12 mouse cellular contexts compared by ENCODE assay signal in the genomic region with DNA sequence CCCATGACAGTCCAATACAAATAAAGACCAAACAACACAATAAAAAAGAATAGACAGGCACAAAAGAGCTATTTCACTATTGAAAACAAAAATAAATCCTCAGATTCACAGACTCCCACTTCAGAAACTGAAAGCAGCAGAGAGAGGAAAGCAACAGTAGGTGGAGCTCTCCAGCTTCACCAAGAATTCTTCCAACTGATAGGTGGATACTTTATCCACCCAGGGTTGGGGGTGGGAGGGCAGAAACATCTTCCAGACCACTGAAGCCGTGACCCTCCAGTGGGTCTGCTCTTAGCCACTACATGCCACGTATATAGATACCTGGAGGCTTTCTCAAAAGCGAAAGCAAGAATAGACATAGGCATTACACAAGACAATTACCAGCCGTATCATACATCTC. TPM values are rescaled to one million over a fixed set of nuclear protein-coding genes. Genes with fewer than 3 reads are reported as not detected.
DNase-seq lines count a peak whose midpoint lies in the region; ATAC-seq lines count a peak whose summit lies in the region.
"Had no signal": no experiment of that assay in that cellular context is flagged by ENCODE, and none has a peak within 500 bp of the region (broad histone marks: within the 10 kb centered on the region; RNA-seq: fewer than 3 reads in every experiment).

No protein-coding gene starts in this region.

- H3K4me3 ChIP-seq in hindbrain, embryonic 11.5 days (ENCODE audit: low read depth, low read length): no peak overlapping the region
- no peak overlapping the region for H3K4me3 ChIP-seq in hindbrain, embryonic 16.5 days (ENCODE audit: low read length)
- no peak overlapping the region for H3K4me3 ChIP-seq in neural tube, embryonic 11.5 days (ENCODE audit: low read depth, low read length)
- no peak overlapping the region for H3K4me3 ChIP-seq in neural tube, embryonic 14.5 days (ENCODE audit: low read depth, low read length)
- H3K4me3 ChIP-seq: embryonic facial prominence, embryonic 13.5 days; limb, embryonic 10.5 days; lung, embryonic 15.5 days; neural tube, embryonic 13.5 days had no signal

- H3K4me2 ChIP-seq in hindbrain, embryonic 11.5 days (replicated peaks; ENCODE audit: low read depth, low read length): no peak overlapping the region
- H3K4me2 ChIP-seq in hindbrain, embryonic 16.5 days (ENCODE audit: low read length): no peak overlapping the region
- no peak overlapping the region for H3K4me2 ChIP-seq in neural tube, embryonic 11.5 days (ENCODE audit: low read depth)
- no peak overlapping the region for H3K4me2 ChIP-seq in neural tube, embryonic 14.5 days (ENCODE audit: low read depth, low read length)
- H3K4me2 ChIP-seq: embryonic facial prominence, embryonic 13.5 days; lung, embryonic 15.5 days; neural tube, embryonic 13.5 days had no signal

- DNase-seq in hindbrain, embryonic 11.5 days (ENCODE audit: low spot score): no peak
- DNase-seq in neural tube, embryonic 11.5 days (ENCODE audit: low spot score): no peak
- DNase-seq in neural tube, embryonic 10.5 days (ENCODE audit: extremely low spot score, low spot score): no peak
- DNase-seq in brain, adult 2 months (ENCODE audit: low read depth, low spot score): peak; percentile 12
- no peak for DNase-seq in testis, postnatal 14 days (ENCODE audit: low spot score)

- no peak overlapping the region for H3K27ac ChIP-seq in hindbrain, embryonic 11.5 days (ENCODE audit: low read depth, low read length)
- no peak overlapping the region for H3K27ac ChIP-seq in hindbrain, embryonic 16.5 days (ENCODE audit: low read depth, low read length)
- H3K27ac ChIP-seq in neural tube, embryonic 11.5 days (ENCODE audit: low read depth, low read length): no peak overlapping the region
- H3K27ac ChIP-seq in neural tube, embryonic 14.5 days (ENCODE audit: low read depth, low read length): no peak overlapping the region
- H3K27ac ChIP-seq: embryonic facial prominence, embryonic 13.5 days; limb, embryonic 10.5 days; lung, embryonic 15.5 days; neural tube, embryonic 13.5 days had no signal

- 60% methylated on average over 4 of the region's 4 CpGs for WGBS in hindbrain, embryonic 11.5 days
- WGBS in hindbrain, embryonic 16.5 days: 71% methylated on average over 4 of the region's 4 CpGs
- 63% methylated on average over 4 of the region's 4 CpGs for WGBS in neural tube, embryonic 11.5 days
- 72% methylated on average over 4 of the region's 4 CpGs for WGBS in neural tube, embryonic 14.5 days

- H3K27me3 ChIP-seq in hindbrain, embryonic 11.5 days (ENCODE audit: control insufficient read depth, insufficient read depth, low read length): no peaks in the 10 kb centered on the region
- no peaks in the 10 kb centered on the region for H3K27me3 ChIP-seq in hindbrain, embryonic 16.5 days (replicated peaks; ENCODE audit: control insufficient read depth, insufficient read depth, low read length)
- no peaks in the 10 kb centered on the region for H3K27me3 ChIP-seq in neural tube, embryonic 11.5 days (ENCODE audit: control insufficient read depth, insufficient read depth, low read length)
- no peaks in the 10 kb centered on the region for H3K27me3 ChIP-seq in neural tube, embryonic 14.5 days (ENCODE audit: control insufficient read depth, insufficient read depth, low read length)
- H3K27me3 ChIP-seq: embryonic facial prominence, embryonic 13.5 days; lung, embryonic 15.5 days; neural tube, embryonic 13.5 days had no signal

- H3K9ac ChIP-seq in hindbrain, embryonic 11.5 days (ENCODE audit: low read depth, low read length): no peak overlapping the region
- no peak overlapping the region for H3K9ac ChIP-seq in hindbrain, embryonic 16.5 days (ENCODE audit: low read depth, low read length)
- no peak overlapping the region for H3K9ac ChIP-seq in neural tube, embryonic 11.5 days (ENCODE audit: low read length)
- no peak overlapping the region for H3K9ac ChIP-seq in neural tube, embryonic 14.5 days (replicated peaks; ENCODE audit: low read depth, low read length)
- H3K9ac ChIP-seq: embryonic facial prominence, embryonic 13.5 days; lung, embryonic 15.5 days; neural tube, embryonic 13.5 days had no signal

- no peaks in the 10 kb centered on the region for H3K4me1 ChIP-seq in hindbrain, embryonic 11.5 days (replicated peaks; ENCODE audit: control insufficient read depth, insufficient read depth, low read length)
- H3K4me1 ChIP-seq in hindbrain, embryonic 16.5 days (ENCODE audit: control insufficient read depth, insufficient read depth, low read depth, low read length): no peaks in the 10 kb centered on the region
- no peaks in the 10 kb centered on the region for H3K4me1 ChIP-seq in neural tube, embryonic 11.5 days (ENCODE audit: control insufficient read depth, insufficient read depth, low read length)
- no peaks in the 10 kb centered on the region for H3K4me1 ChIP-seq in neural tube, embryonic 14.5 days (ENCODE audit: control insufficient read depth, insufficient read depth, low read length)
- H3K4me1 ChIP-seq: embryonic facial prominence, embryonic 13.5 days; limb, embryonic 10.5 days; lung, embryonic 15.5 days; neural tube, embryonic 13.5 days had no signal

- no peaks in the 10 kb centered on the region for H3K36me3 ChIP-seq in hindbrain, embryonic 11.5 days (ENCODE audit: control insufficient read depth, insufficient read depth, low read length)
- H3K36me3 ChIP-seq in hindbrain, embryonic 16.5 days (ENCODE audit: control insufficient read depth, insufficient read depth, low read length): no peaks in the 10 kb centered on the region
- no peaks in the 10 kb centered on the region for H3K36me3 ChIP-seq in neural tube, embryonic 11.5 days (ENCODE audit: control insufficient read depth, insufficient read depth, low read length)
- no peaks in the 10 kb centered on the region for H3K36me3 ChIP-seq in neural tube, embryonic 14.5 days (ENCODE audit: control insufficient read depth, insufficient read depth, low read length)
- H3K36me3 ChIP-seq: embryonic facial prominence, embryonic 13.5 days; G1E; limb, embryonic 10.5 days; lung, embryonic 15.5 days; neural tube, embryonic 13.5 days had no signal

- peak; percentile 53 for ATAC-seq in hindbrain, embryonic 11.5 days (ENCODE audit: low FRiP score)
- ATAC-seq in hindbrain, embryonic 16.5 days: no peak
- ATAC-seq in neural tube, embryonic 11.5 days (ENCODE audit: insufficient read depth, low FRiP score, low TSS enrichment): 0 out of 2 replicates have a peak, but pooled peaks have one; percentile 8
- ATAC-seq in neural tube, embryonic 14.5 days (ENCODE audit: low read depth): 0 out of 2 replicates have a peak, but pooled peaks have one; percentile 11

- H3K9me3 ChIP-seq in hindbrain, embryonic 11.5 days (ENCODE audit: control insufficient read depth, low read length): no peaks in the 10 kb centered on the region
- H3K9me3 ChIP-seq in hindbrain, embryonic 16.5 days (ENCODE audit: control insufficient read depth, low read length): no peaks in the 10 kb centered on the region
- H3K9me3 ChIP-seq in neural tube, embryonic 11.5 days (ENCODE audit: control insufficient read depth, low read length): no peaks in the 10 kb centered on the region
- H3K9me3 ChIP-seq in neural tube, embryonic 14.5 days (ENCODE audit: control insufficient read depth, low read length): no peaks in the 10 kb centered on the region
- H3K9me3 ChIP-seq: embryonic facial prominence, embryonic 13.5 days; G1E; limb, embryonic 10.5 days; lung, embryonic 15.5 days; neural tube, embryonic 13.5 days had no signal

RNA-seq across cellular contexts. Expression of a gene that starts 31.6 kb away (rescaled TPM):
- polyA plus RNA-seq in hindbrain, embryonic 11.5 days (2014; fragmentation: Nextera tagmentation; extraction: Ambion mirVana): not detected in 2 replicates
- not detected in 2 replicates for polyA plus RNA-seq in hindbrain, embryonic 16.5 days (2015; fragmentation: Nextera tagmentation; extraction: Ambion mirVana)
- not detected in 2 replicates for polyA plus RNA-seq in neural tube, embryonic 11.5 days (2014; fragmentation: Nextera tagmentation; extraction: Ambion mirVana)
- polyA plus RNA-seq in neural tube, embryonic 14.5 days (2014; fragmentation: Nextera tagmentation; extraction: Ambion mirVana): not detected in 2 replicates
- polyA plus RNA-seq: embryonic facial prominence, embryonic 13.5 days; G1E; limb, embryonic 10.5 days; lung, embryonic 15.5 days; neural tube, embryonic 13.5 days had no signal
